Mouse (Mus musculus) ES-Bruce4 (cell line): ENCODE measurements around the gene Bst1. TPM values are rescaled to one million over a fixed set of nuclear protein-coding genes. Genes with fewer than 3 reads are reported as not detected.

Source experiments
- H3K27ac ChIP-seq: 2 replicates; pipeline ENCODE4 v1.5.1; 2012; ENCODE audit warnings: low read length, inconsistent platforms; ENCODE audit not compliant: insufficient read depth
- H3K27me3 ChIP-seq: 2 replicates; pipeline ENCODE4 v1.6.1; 2012; ENCODE audit warnings: mild to moderate bottlenecking, low read length, inconsistent platforms; ENCODE audit not compliant: control insufficient read depth, poor library complexity, insufficient read depth, severe bottlenecking
- H3K36me3 ChIP-seq: 2 replicates; pipeline ENCODE4 v1.6.1; 2012; ENCODE audit warnings: inconsistent platforms, mild to moderate bottlenecking, low read length, moderate library complexity; ENCODE audit not compliant: control insufficient read depth, poor library complexity, insufficient read depth, severe bottlenecking
- H3K4me1 ChIP-seq: one replicate; pipeline ENCODE4 v1.8.1; 2011; ENCODE audit warnings: low read length; ENCODE audit not compliant: control insufficient read depth, insufficient read depth
- H3K4me3 ChIP-seq: 2 replicates; pipeline ENCODE4 v1.5.1; 2011; ENCODE audit warnings: low read depth, mild to moderate bottlenecking, low read length
- H3K9ac ChIP-seq: 2 replicates; pipeline ENCODE4 v1.6.1; 2012; ENCODE audit warnings: low read depth, mild to moderate bottlenecking, inconsistent platforms; ENCODE audit not compliant: poor library complexity, severe bottlenecking
- H3K9me3 ChIP-seq: replicated peaks from 2 replicates; pipeline ENCODE4 v1.6.1; 2012; ENCODE audit warnings: mild to moderate bottlenecking, low read length, inconsistent platforms; ENCODE audit not compliant: control insufficient read depth, poor library complexity, insufficient read depth, severe bottlenecking
- CTCF ChIP-seq: IDR thresholded peaks from one replicate; pipeline ENCODE4 v1.8.1; 2011; ENCODE audit warnings: low read depth, low read length
- EP300 ChIP-seq: IDR thresholded peaks from 2 replicates; pipeline ENCODE4 v1.6.1; 2011; ENCODE audit warnings: low read depth, low read length; ENCODE audit not compliant: insufficient read depth
- POLR2A ChIP-seq: IDR thresholded peaks from one replicate; pipeline ENCODE4 v1.8.1; 2011; ENCODE audit warnings: low read length; ENCODE audit not compliant: insufficient read depth
- polyA plus RNA-seq: library from polyadenylated mRNA; stranded (reverse); fragments of >200 nt; gene quantifications from 2 replicates; pipeline ENCODE4 v1.2.4, GENCODE M21; 2011; ENCODE audit warnings: low read depth; ENCODE audit not compliant: missing spikeins, insufficient read depth, insufficient read length

Gene Bst1
- polyA plus RNA-seq, 1 experiment = 6.2 TPM

DNA sequence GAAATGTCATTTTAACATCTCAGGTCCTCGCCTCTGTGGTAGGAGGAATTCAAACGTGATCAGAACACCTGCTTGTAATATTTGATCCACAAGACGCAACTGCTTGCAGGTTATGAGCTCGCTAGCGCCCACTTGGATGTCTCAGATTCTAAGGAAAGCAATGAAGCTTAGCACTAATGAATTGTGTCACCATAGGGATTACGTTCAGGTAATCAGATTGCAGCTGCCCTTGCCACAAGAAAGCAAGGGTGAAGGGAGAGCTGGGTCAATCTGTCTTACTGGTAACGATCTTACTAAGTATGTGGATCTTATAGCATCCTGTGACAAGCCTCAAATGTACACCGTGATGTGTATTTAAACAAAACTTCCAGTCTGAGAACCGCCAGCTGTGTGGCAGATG is 8.7 kb downstream of the Bst1 start:
- no peak overlapping the region for H3K4me3 ChIP-seq
- TF ChIP-seq CTCF = no peak
- TF ChIP-seq EP300 = no peak
- TF ChIP-seq POLR2A = no peak
- 0 out of 2 replicates have a peak, but pooled peaks cover 7% of the 10 kb centered on the region for H3K9me3 ChIP-seq
- no peak overlapping the region for H3K9ac ChIP-seq
- H3K36me3 ChIP-seq = no peaks in the 10 kb centered on the region
- H3K4me1 ChIP-seq = no peaks in the 10 kb centered on the region
- H3K27me3 ChIP-seq = no peaks in the 10 kb centered on the region
- H3K27ac ChIP-seq = no peak overlapping the region

DNA sequence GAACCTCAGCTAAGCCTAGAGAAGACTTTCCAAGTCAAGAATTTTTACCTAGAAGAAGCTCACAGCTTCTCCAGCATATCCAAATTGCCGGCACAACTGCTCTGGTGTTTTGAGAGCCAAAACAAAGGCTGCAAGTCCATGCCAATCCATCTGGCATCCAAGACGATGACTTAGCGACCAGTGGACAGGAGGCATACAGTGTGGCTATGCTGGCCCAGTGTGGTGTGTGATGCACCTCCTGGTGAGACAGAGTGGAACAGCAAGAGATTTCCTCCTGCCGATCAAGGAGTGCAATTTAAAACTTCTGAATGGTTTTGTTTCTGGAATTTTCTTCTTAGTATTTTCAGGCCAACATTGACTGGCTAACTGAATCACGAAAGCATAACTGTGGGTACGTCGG is 17.9 kb downstream of the Bst1 start:
- Histone ChIP-seq H3K27me3 (no peaks in the 10 kb centered on the region), H3K9me3 (0 out of 2 replicates have a peak, but pooled peaks cover 7% of the 10 kb centered on the region), H3K36me3 (no peaks in the 10 kb centered on the region), H3K4me1 (no peaks in the 10 kb centered on the region), H3K4me3 (no peak overlapping the region), H3K27ac (no peak overlapping the region), H3K9ac (no peak overlapping the region)
- TF ChIP-seq EP300 = no peak
- no peak for TF ChIP-seq POLR2A
- TF ChIP-seq CTCF = no peak

DNA sequence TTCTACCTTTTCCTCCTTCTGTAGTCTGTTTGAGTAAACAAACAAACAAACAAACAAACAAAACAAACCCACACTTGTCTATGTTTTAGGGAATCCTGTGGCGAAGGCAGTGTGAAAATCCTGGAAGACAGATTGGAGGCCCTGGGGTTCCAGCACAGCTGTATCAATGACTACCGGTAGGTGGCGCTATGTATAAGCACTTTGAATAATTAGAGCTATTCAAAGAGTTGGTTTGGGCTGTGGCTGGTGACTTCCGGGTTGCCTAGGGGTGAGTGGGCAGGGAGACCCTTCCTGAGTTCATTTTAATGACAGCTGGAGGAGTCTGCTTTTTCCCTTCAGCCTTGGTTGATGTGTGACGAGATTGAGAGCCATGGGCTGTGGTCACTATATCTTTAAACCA is 18.7 kb downstream of the Bst1 start:
- no peaks in the 10 kb centered on the region for H3K27me3 ChIP-seq
- no peak for TF ChIP-seq EP300
- TF ChIP-seq CTCF = peak; percentile 37
- H3K36me3 ChIP-seq = no peaks in the 10 kb centered on the region
- H3K4me1 ChIP-seq = no peaks in the 10 kb centered on the region
- H3K27ac ChIP-seq = no peak overlapping the region
- H3K9ac ChIP-seq = no peak overlapping the region
- no peak overlapping the region for H3K4me3 ChIP-seq
- 0 out of 2 replicates have a peak, but pooled peaks cover 7% of the 10 kb centered on the region for H3K9me3 ChIP-seq

DNA sequence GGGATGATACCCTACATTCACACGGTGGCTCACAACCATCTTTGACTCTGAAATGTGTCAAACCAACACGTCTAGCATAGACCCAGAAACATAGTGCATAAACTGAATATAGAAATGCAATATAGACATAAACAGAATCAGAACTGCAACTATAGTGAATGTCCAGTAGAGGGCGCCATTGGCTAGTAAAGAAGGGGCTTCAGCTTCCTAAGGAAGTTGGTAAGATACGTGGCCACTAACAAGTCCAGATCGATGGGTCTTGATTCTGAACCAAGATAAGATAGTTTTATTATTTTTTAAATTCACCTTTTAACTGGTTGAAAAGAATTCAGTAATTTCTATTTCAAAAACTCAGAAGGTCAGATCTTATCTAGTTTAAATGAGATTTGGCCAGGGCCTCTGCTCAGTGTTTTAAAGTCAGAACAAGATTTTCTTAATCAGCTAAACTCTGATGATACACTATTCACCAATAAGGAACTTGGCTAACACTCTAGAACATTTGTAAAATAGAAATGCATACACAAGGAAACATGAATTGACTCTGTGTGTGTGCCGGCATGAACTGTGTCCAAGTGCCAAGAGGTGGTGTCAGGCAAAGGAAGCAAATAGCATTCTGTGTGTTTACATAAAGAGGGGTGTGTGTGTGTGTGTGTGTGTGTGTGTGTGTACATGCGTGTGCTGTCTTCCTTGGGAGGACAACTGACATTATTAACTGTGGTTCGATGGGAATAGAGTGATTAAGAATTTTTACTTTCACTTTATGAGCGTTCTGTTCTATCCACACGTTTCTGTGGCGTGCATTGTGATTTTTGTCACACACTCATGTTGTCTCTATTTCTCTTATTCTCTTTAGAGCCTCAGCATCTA is 22.7 kb downstream of the Bst1 start:
- Histone ChIP-seq H3K9ac (no peak overlapping the region), H3K4me3 (no peak overlapping the region), H3K4me1 (no peaks in the 10 kb centered on the region), H3K9me3 (peaks cover 12% of the 10 kb centered on the region), H3K27me3 (no peaks in the 10 kb centered on the region), H3K36me3 (no peaks in the 10 kb centered on the region), H3K27ac (no peak overlapping the region)
- no peak for TF ChIP-seq EP300
- TF ChIP-seq CTCF = no peak
- TF ChIP-seq POLR2A = no peak

DNA sequence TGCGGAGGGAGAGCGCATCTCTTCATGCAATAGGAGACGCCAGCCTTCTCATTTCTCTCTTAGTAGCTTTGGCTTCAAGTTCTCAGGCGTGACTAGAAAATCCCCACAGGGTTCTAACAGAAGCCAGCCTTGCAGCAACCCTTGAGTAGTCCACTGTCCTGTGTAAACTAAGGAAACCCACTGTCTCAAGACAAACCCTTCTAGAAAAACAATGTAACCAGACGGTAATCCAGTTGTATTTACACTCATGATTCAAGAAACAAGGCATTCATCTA is 23.3 kb downstream of the Bst1 start:
- Histone ChIP-seq H3K4me3 (no peak overlapping the region), H3K9ac (no peak overlapping the region), H3K4me1 (no peaks in the 10 kb centered on the region), H3K27ac (no peak overlapping the region), H3K27me3 (no peaks in the 10 kb centered on the region), H3K36me3 (no peaks in the 10 kb centered on the region), H3K9me3 (peaks cover 10% of the 10 kb centered on the region)
- TF ChIP-seq EP300 (no peak), POLR2A (no peak), CTCF (no peak)

DNA sequence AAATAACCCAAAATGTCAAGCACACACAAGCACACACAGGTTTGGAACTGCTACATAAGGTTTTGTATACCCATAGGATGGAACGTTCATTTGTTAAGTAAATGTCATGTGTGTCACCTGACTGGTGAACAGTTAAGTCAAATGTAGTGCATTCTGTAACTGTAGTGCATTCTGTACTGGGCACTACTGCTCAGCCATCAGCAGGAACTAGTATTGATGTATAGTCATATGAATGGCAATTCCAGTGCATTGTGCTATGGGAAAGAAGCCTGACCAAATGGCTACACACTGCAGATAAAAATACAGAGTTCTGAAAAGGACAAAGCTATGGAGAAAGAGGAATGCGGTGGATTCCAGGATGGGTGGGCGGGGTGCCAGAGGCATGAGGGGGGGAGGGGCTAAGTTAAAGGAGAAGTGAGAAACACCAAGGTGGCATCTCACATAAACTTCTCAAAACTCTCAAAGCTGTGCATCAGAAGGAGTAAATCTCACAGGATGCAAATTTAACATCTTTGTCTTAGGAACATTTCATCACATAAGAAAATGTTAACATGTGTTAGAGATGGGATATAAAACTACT is 24.0 kb downstream of the Bst1 start:
- Histone ChIP-seq H3K9ac (no peak overlapping the region), H3K36me3 (no peaks in the 10 kb centered on the region), H3K27ac (no peak overlapping the region), H3K4me1 (no peaks in the 10 kb centered on the region), H3K4me3 (no peak overlapping the region), H3K27me3 (no peaks in the 10 kb centered on the region), H3K9me3 (peaks cover 10% of the 10 kb centered on the region)
- no peak for TF ChIP-seq CTCF
- TF ChIP-seq POLR2A = no peak
- TF ChIP-seq EP300 = no peak
